Mouse (Mus musculus): Measurements from ENCODE around the gene Gm7544.
"Not testable (repeated sequence)": the region's sequence is repeated elsewhere in the genome, so short reads cannot be mapped to it uniquely, and the experiment has no call there.

Gm7544 gene

DNA sequence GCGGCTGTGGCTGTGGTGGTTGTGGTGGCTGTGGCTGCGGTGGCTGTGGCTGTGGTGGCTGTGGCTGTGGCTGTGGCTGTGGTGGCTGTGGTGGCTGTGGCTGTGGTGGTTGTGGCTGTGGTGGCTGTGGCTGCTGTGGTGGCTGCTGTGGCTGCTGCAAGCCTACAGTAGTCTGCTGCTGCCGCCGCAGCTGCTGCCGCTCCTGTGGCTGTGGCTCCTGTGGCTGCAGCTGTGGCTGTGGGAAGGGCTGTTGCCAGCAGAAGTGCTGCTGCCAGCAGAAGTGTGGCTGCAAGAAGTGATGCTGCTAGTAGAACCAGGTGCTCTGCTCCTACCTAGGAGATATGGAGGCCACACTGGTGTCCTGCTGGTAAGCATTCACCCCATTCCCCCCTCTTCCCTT, 42.4 kb downstream of the Gm7544 start:
- DNase-seq (ENCODE audit: low spot score), result not testable (repeated sequence)

DNA sequence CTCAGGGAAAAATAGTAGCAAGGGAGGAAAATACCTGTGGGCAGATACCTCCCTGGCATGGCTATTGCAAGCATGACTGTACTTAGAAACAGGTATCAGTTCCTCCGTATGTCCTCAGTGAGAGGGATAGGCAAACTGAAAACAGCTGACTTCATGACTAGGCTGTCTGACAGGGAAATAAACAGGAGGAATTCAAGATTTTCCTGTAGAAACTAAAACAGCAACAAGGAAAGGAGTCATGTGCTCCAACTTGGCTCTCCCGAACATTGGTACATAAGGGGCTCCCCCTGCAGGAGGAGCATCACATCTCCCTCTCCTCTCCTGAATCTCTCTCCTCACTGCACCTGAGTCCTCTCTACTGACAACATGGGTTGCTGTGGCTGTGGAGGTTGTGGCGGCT, 42.8 kb downstream of the Gm7544 start, which contains the start of gene A030005L19Rik:
Gene A030005L19Rik (plus strand): TSS at position 301 of the 400 bp plus-strand sequence.
- no peak for DNase-seq (ENCODE audit: low spot score)

- no peak for DNase-seq (ENCODE audit: low spot score)
Observed at GRCm38 (mm10) chr1:82905886-82906285, 49.9 kb downstream of the Gm7544 start.

Data from urinary bladder, postnatal 10 days (tissue).